Mouse (Mus musculus): ENCODE measurements around the gene Tmx4.

Tmx4 gene

GRCm38 (mm10) chr2:134552358-134552757, 91.6 kb downstream of the Tmx4 start:
- DNase-seq: no peak

- peak in 1 of 2 experiments; percentile 3 for DNase-seq
These were observed 94.2 kb downstream of the Tmx4 start for GRCm38 (mm10) chr2:134549770-134550169.

- DNase-seq: no peak
These were observed 98.8 kb downstream of the Tmx4 start for GRCm38 (mm10) chr2:134545116-134545515.

DNA sequence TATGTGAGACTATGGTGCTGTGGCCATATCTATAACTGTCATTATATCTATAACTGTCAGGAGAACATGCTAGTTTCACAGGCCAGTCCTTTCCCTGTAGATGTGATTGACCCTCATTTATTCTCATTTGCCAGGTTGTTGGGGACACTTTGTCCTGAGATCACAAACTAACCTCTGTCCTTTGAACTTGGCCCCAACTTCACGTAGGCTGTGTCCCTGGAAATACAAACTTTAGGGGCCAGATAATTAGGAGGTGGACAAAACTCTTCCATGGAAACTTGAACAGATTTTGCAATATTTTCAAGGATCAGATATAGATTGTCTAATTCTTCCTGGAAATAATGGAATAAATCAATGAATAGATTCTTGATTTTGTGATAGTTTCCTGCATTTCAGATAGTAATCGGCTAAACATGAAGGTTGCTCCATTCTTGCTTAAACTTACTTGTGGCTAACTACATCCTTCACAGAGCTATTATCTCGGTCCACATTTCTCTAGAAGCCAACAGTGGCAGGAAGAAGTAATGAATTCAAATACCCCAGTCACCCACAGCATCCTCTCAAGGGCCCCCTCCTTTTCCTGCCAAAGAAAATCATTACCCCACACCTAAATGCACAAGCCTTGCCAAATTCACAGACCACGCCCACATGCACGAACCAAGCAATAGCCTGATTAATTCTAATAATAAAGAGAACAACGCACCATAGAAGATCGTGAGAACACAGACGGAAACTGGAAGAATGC, 99.5 kb downstream of the Tmx4 start:
- no peak for DNase-seq

Measured in thymus, adult 18-20 months (tissue).